Mouse (Mus musculus): ENCODE results near the gene Dclk1. TPM values are rescaled to one million over a fixed set of nuclear protein-coding genes. Genes with fewer than 3 reads are reported as not detected.

Gene Dclk1
- polyA plus RNA-seq, 1 experiment from 2014 or later = 84.6 TPM

DNA sequence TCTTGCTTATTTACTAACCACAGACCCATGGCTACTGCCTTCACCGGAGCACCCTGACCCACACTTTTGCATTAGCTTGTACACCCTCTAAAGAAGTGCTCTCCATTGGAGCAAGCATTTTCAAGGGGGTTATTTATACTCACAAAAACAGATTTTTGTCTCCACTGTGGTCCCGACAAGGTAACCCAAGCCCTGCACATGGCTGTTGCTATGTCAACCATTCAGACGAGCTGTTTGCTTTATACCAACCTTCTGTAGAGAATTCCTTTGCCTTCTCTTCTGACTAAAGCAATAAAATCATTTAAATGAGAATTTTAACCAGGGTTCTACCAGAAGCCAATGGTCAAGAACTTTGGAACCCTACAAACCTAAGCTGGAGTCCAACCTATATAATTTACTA, 18.3 kb upstream of the Dclk1 start:
- Histone ChIP-seq H3K27ac (no peak overlapping the region), H3K9ac (no peak overlapping the region), H3K4me1 (peaks cover 7% of the 10 kb centered on the region; the same call in 1 of the 2 replicates), H3K36me3 (no peaks in the 10 kb centered on the region), H3K4me3 (no peak overlapping the region), H3K27me3 (peaks cover 8% of the 10 kb centered on the region; the same call in 1 of the 2 replicates), H3K9me3 (0 out of 2 replicates have a peak, but pooled peaks cover 6% of the 10 kb centered on the region), H3K4me2 (replicated peaks) (no peak overlapping the region)
- WGBS = 65% methylated on average over 3 of the region's 3 CpGs
- ATAC-seq (ENCODE audit: low FRiP score, low read depth) = no peak

DNA sequence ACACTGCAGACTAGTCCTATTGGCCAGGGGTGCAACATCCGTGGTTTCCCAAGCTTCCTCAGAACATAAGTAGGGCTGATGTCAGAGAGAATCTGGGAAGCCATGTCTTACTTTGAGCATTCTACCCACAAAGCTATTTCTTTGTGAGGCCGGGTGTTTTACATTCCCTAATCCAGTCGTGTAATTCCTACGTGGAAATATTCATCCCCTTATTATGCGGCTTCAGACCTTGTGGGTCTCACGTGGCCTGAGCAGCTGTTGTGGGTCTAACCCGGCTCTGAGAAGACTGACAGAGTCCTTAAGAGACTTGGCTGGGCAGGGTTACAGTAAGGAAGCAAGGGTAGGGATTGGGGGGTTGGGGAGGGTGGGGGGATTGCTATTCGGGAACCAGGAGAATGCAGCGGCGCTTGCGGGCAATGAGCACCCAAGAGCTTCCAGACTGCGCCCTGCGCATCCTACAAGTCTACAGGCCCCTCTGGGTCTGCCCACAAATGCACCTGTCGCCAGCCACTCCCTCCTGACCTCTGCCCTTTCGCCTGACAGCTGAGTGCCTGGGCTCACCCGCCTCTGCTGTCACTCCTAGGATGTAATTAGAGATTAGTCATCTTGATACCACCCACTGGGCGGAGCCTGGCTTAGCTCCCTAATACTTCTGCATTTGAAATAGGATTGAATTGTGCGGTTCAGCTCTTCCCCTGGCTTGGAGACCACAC, 15.5 kb upstream of the Dclk1 start:
- 24% methylated on average over 17 of the region's 18 CpGs for WGBS
- no peak overlapping the region for H3K27ac ChIP-seq
- H3K4me2 ChIP-seq (replicated peaks) = peak overlapping the region; percentile 38

DNA sequence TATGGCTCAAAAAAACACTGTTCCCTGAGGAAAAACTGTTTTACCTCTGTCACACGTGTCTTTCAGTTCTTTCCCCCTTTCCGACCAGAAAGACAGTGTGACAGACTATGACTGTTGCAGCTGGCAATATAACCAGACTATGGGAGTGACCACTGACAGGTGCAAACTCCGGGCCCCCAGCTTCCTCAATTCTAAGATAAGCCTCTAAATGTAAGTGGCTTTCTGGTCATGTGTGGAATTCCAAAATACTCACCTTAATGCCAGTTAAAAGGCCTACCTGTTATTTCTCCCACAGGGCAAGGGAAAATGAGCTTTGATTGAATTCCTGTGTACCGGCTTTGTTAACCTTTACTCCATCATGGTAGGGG, 15.0 kb upstream of the Dclk1 start:
- 32% methylated on average over 4 of the region's 4 CpGs for WGBS

More for the DNA sequence above, 15.5 kb upstream of the Dclk1 start:
- peak; percentile 89 for ATAC-seq (ENCODE audit: low FRiP score, low read depth)
- Histone ChIP-seq H3K36me3 (no peaks in the 10 kb centered on the region), H3K9ac (no peak overlapping the region), H3K4me1 (peaks cover 7% of the 10 kb centered on the region; the same call in 1 of the 2 replicates), H3K27me3 (peaks cover 8% of the 10 kb centered on the region; the same call in 1 of the 2 replicates), H3K9me3 (0 out of 2 replicates have a peak, but pooled peaks cover 6% of the 10 kb centered on the region), H3K4me3 (no peak overlapping the region)

DNA sequence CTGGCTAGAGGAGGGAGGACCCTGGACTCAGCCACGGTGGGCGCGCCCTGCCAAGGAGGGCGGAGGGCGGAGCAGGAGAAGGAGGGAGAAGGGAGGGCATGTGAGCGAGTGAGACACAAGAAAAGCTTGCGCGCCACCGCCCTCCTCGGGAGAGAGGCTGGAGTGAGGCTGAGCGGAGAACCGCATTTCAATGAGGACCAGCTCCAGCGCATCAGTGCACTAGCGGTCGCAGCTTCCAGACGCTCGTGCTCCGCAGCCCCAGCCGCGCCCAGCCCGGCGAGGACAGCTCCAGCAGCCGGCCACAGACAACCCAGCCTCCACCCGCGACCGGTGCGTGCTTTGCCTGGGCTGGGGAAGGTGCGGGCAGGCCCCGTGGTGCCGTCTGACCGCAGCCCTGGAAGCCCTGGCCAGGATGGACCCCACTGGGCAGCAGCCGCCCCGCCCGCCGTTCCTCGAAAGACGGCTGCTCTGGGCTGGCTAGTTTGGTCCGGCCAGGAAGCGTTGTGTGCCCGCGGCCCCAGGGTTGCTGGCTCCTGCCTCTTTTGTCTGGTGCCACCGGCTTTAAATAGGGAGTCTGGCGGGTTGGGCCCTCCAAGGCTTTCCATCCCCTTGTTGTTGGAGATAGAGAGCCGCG, 375 bp downstream of the Dclk1 start:
- peak; percentile 93 for ATAC-seq (ENCODE audit: low FRiP score, low read depth)
- peak overlapping the region; percentile 59; the same call in 1 of the 2 replicates for H3K27ac ChIP-seq
- H3K9me3 ChIP-seq = no peaks in the 10 kb centered on the region
- H3K4me1 ChIP-seq = peaks cover 18% of the 10 kb centered on the region
- no peaks in the 10 kb centered on the region for H3K27me3 ChIP-seq
- under 1% methylated on average over 43 of the region's 45 CpGs for WGBS
- peaks cover 6% of the 10 kb centered on the region; the same call in 1 of the 2 replicates for H3K36me3 ChIP-seq
- H3K9ac ChIP-seq = peak overlapping the region; percentile 88
- H3K4me3 ChIP-seq = peak overlapping the region; percentile 75
- H3K4me2 ChIP-seq (replicated peaks) = peak overlapping the region; percentile 87

More for the DNA sequence above, 15.0 kb upstream of the Dclk1 start:
- Histone ChIP-seq H3K4me3 (no peak overlapping the region), H3K9ac (no peak overlapping the region), H3K4me1 (peaks cover 7% of the 10 kb centered on the region; the same call in 1 of the 2 replicates), H3K9me3 (0 out of 2 replicates have a peak, but pooled peaks cover 5% of the 10 kb centered on the region), H3K4me2 (replicated peaks) (peak overlapping the region; percentile 38), H3K27me3 (peaks cover 8% of the 10 kb centered on the region; the same call in 1 of the 2 replicates), H3K36me3 (no peaks in the 10 kb centered on the region), H3K27ac (no peak overlapping the region)
- ATAC-seq (ENCODE audit: low FRiP score, low read depth) = 0 out of 2 replicates have a peak, but pooled peaks have one; percentile 29

DNA sequence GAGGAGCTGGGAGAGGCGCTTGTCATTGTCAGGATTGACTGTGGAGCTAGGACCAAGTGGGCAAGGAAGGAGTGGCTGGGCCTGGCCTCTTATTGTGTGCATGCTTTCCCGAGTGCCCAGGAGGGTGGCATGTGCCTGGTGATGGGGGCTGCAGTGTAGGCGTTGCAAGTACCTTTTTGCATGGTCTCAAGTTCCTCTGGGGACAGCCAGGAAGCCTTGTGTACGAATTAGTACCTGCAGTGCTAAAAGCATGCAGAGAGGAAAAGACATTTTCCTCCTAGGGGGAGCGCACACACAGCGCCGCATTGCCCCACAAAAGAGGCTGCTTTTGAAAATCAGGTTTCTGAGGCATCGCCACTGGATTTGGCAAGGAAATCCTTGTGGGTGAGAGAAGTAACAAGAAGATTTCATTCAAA, 900 bp downstream of the Dclk1 start:
- H3K4me2 ChIP-seq (replicated peaks) = peak overlapping the region; percentile 87
- ATAC-seq (ENCODE audit: low FRiP score, low read depth) = peak; percentile 18; the same call in 1 of the 2 replicates
- H3K9ac ChIP-seq = peak overlapping the region; percentile 88
- peak overlapping the region; percentile 59; the same call in 1 of the 2 replicates for H3K27ac ChIP-seq
- H3K36me3 ChIP-seq = peaks cover 11% of the 10 kb centered on the region; the same call in 1 of the 2 replicates
- no peaks in the 10 kb centered on the region for H3K27me3 ChIP-seq
- 2% methylated on average over 8 of the region's 8 CpGs for WGBS
- peak overlapping the region; percentile 75 for H3K4me3 ChIP-seq
- H3K9me3 ChIP-seq = no peaks in the 10 kb centered on the region
- H3K4me1 ChIP-seq = peaks cover 18% of the 10 kb centered on the region

DNA sequence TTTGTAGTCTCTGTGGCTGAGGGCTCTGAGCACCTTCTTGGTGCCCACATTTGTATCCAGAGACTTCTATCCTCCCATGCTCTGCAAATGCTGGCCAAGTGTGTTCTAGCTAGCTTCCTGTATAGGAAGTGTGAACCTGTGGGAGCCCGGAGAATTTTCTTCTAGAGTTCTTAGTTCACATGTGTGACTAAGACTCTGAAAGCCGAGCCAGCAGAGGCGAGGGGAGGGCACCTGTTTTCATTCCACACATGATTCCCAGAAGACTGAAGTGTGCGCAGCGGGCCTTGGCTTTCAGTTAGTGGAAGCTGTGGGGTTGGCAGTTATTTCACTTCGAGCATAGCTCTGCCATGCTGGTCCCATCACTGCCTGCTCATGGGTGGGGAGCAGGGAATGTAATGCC, 1.9 kb downstream of the Dclk1 start:
- WGBS = 36% methylated on average over 6 of the region's 6 CpGs
- peak overlapping the region; percentile 75 for H3K4me3 ChIP-seq
- H3K9ac ChIP-seq = no peak overlapping the region
- H3K36me3 ChIP-seq = peaks cover 17% of the 10 kb centered on the region; the same call in 1 of the 2 replicates
- no peak overlapping the region for H3K27ac ChIP-seq
- no peaks in the 10 kb centered on the region for H3K9me3 ChIP-seq
- ATAC-seq (ENCODE audit: low FRiP score, low read depth) = no peak
- H3K4me2 ChIP-seq (replicated peaks) = peak overlapping the region; percentile 87
- H3K4me1 ChIP-seq = peaks cover 22% of the 10 kb centered on the region
- H3K27me3 ChIP-seq = no peaks in the 10 kb centered on the region

DNA sequence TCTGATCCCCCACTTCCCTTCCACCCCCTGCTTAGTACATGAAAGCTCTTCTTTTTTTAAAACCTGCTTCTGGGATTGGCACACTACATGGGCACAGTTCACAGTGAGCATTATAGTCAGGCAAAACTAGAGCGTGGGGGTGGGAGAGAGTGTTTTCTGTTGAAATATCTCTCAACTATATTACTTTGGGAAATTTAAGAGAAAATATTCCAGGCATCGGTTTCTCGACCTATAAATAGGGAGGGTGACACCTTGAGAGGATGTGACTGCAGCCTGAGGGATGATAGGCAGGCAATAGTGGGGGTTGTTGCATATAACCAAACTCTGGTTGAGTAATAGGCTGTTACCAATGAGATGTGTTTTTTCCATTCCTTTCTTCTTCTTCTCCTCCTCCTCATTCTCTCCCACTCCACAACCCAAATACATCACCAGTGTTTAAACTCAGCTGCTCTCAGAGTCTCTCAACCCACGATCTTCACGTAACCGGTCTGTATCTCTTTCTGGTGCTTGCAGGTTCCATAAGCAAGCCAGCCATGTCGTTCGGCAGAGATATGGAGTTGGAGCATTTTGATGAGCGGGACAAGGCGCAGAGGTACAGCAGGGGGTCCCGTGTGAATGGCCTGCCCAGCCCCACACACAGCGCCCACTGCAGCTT, 4.6 kb downstream of the Dclk1 start:
- no peaks in the 10 kb centered on the region for H3K27me3 ChIP-seq
- H3K36me3 ChIP-seq = peaks cover 17% of the 10 kb centered on the region; the same call in 1 of the 2 replicates
- H3K4me2 ChIP-seq (replicated peaks) = no peak overlapping the region
- H3K9ac ChIP-seq = no peak overlapping the region
- no peaks in the 10 kb centered on the region for H3K9me3 ChIP-seq
- WGBS = 89% methylated on average over 12 of the region's 12 CpGs
- ATAC-seq (ENCODE audit: low FRiP score, low read depth) = no peak
- H3K4me3 ChIP-seq = no peak overlapping the region
- H3K27ac ChIP-seq = no peak overlapping the region
- H3K4me1 ChIP-seq = peaks cover 21% of the 10 kb centered on the region

DNA sequence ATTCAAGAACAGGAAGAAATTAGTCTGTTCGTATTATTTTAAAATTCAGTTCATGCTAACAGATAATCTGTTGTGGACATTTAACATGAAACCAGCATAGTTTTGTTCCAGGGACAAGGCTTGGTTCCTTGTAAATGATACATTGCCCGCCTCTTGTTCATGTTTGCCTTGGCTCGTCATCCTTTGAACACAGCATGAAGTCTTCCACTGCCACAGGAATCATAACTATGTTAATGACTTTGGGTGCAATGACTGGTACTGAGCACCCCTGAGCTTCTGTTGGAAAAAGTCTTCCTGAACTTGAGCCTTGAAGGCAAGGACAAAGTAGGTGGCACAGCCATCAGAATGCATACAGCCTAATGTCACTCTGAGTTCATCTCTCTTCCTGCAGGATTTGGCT, 5.9 kb downstream of the Dclk1 start:
- ATAC-seq (ENCODE audit: low FRiP score, low read depth) = no peak
- no peaks in the 10 kb centered on the region for H3K9me3 ChIP-seq
- H3K9ac ChIP-seq = no peak overlapping the region
- H3K4me3 ChIP-seq = no peak overlapping the region
- WGBS = 85% methylated on average over 3 of the region's 3 CpGs
- no peaks in the 10 kb centered on the region for H3K27me3 ChIP-seq
- H3K36me3 ChIP-seq = peaks cover 24% of the 10 kb centered on the region
- H3K4me1 ChIP-seq = peaks cover 15% of the 10 kb centered on the region
- no peak overlapping the region for H3K27ac ChIP-seq
- no peak overlapping the region for H3K4me2 ChIP-seq (replicated peaks)

DNA sequence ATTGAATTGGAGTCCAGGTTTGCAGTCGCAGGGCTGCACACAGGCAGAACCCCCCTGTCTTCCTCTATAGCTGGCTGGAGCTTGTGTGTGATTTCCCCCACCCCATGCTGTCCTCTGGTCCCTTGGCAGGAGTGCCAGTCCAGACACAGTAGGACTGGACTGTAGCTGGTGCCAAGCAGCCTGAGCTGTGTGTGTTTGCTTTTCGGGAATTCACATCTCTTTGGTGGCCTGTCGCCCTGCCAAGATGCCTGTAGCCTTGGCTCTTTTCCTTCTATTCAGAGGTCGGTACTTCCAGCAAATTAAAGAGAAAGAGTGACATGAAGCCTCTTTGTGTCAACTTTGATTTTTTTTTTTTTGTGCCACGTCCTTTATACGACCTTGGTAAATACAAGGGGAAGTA, 6.3 kb downstream of the Dclk1 start:
- ATAC-seq (ENCODE audit: low FRiP score, low read depth) = no peak
- H3K27ac ChIP-seq = no peak overlapping the region
- no peaks in the 10 kb centered on the region for H3K27me3 ChIP-seq
- H3K4me1 ChIP-seq = peaks cover 12% of the 10 kb centered on the region
- no peak overlapping the region for H3K4me3 ChIP-seq
- 80% methylated on average over 6 of the region's 6 CpGs for WGBS
- no peak overlapping the region for H3K9ac ChIP-seq
- H3K9me3 ChIP-seq = no peaks in the 10 kb centered on the region
- H3K4me2 ChIP-seq (replicated peaks) = no peak overlapping the region
- H3K36me3 ChIP-seq = peaks cover 26% of the 10 kb centered on the region

DNA sequence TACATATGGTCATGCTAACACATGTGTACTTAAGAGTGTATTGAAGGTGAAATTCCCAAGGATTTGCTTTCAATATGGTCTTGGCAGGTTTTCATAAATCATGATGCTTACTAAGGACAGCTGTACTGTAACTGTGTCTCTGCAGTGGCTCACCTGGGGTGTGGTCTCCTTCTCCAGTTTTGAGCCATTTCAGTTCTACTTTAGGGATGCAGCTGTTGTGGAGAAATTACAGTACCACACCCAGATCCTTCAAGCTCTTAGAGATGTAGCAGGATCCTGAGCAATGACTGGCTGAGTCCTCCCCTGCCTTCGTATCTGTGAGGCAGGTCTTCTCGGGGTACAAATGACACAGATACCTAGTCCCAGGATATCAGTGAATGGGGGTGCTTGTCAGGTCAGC, 8.5 kb downstream of the Dclk1 start:
- no peak overlapping the region for H3K27ac ChIP-seq
- peaks cover 29% of the 10 kb centered on the region for H3K36me3 ChIP-seq
- H3K4me3 ChIP-seq = no peak overlapping the region
- no peak overlapping the region for H3K9ac ChIP-seq
- WGBS = 85% methylated on average over 2 of the region's 2 CpGs
- no peak for ATAC-seq (ENCODE audit: low FRiP score, low read depth)
- H3K4me2 ChIP-seq (replicated peaks) = no peak overlapping the region
- 0 out of 2 replicates have a peak, but pooled peaks cover 4% of the 10 kb centered on the region for H3K4me1 ChIP-seq
- H3K9me3 ChIP-seq = no peaks in the 10 kb centered on the region
- H3K27me3 ChIP-seq = no peaks in the 10 kb centered on the region

DNA sequence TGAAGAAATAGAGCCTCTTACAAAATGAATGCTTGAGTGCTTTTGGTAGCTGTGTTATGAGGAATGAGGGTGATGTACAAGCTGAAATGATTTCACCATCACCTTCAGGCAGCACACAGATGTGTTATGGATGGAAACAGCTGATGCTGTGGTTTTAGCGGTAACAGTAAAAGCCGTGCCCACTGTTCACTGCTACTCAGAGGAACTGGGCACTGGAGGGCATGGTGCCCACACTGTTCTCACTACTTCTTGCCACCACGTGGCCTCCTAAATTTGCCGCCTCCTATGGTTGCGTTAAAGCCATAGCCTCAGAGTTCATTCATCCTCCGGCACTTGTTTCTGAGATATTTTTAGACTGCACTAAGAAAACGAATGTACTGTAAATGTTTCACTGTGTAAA, 18.0 kb downstream of the Dclk1 start:
- no peak for ATAC-seq (ENCODE audit: low FRiP score, low read depth)
- 74% methylated on average over 7 of the region's 7 CpGs for whole genome bisulfite sequencing
- Histone ChIP-seq H3K4me1 (no peaks in the 10 kb centered on the region), H3K9ac (no peak overlapping the region), H3K27me3 (no peaks in the 10 kb centered on the region), H3K4me2 (replicated peaks) (no peak overlapping the region), H3K27ac (no peak overlapping the region), H3K36me3 (peaks cover 6% of the 10 kb centered on the region), H3K4me3 (no peak overlapping the region), H3K9me3 (no peaks in the 10 kb centered on the region)

DNA sequence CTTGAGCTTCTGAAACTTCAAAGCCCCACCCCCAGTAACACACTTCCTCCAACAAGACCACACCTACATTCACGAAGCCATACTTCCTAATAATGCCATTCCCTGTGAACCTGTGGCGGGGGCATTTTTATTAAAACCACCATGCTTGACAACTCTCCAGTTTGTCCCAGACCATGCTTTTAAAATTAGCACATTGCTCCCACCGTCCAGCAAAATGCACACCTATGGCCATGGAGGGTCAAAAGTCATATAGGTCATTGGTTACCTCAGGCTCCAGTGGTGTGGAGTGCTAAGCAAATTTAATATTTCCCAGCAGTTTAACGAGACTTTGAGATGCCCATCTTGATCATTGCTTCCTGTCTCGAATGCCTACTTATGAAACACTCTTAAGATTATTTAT, 23.9 kb downstream of the Dclk1 start:
- Histone ChIP-seq H3K27me3 (no peaks in the 10 kb centered on the region), H3K4me3 (no peak overlapping the region), H3K9ac (no peak overlapping the region), H3K4me2 (replicated peaks) (no peak overlapping the region), H3K27ac (no peak overlapping the region), H3K36me3 (no peaks in the 10 kb centered on the region), H3K4me1 (peaks cover 10% of the 10 kb centered on the region), H3K9me3 (no peaks in the 10 kb centered on the region)
- ATAC-seq (ENCODE audit: low FRiP score, low read depth) = no peak
- WGBS = 90% methylated on average over 5 of the region's 5 CpGs

All from limb, embryonic 13.5 days (tissue).